Mouse (Mus musculus) embryonic fibroblast, embryonic 13.5 days (primary cell): ENCODE measurements around the gene Cyp2j6. TPM values are rescaled to one million over a fixed set of nuclear protein-coding genes. Genes with fewer than 3 reads are reported as not detected.
A peak's percentile ranks its signal among the peaks of the same experiment; 100 is the strongest.
"Not testable (repeated sequence)": the region's sequence is repeated elsewhere in the genome, so short reads cannot be mapped to it uniquely, and the experiment has no call there.

ENCODE experiments used
- H3K27ac ChIP-seq: 2 replicates; pipeline ENCODE4 v1.5.1; 2012; ENCODE audit warnings: low read length, control low read depth, inconsistent platforms; ENCODE audit not compliant: insufficient read depth
- H3K4me1 ChIP-seq: 2 replicates; pipeline ENCODE4 v1.6.1; 2011; ENCODE audit warnings: low read length; ENCODE audit not compliant: control insufficient read depth, insufficient read depth
- H3K4me3 ChIP-seq: 2 replicates; pipeline ENCODE4 v1.5.1; 2011; ENCODE audit warnings: mild to moderate bottlenecking, control low read depth, low read length; ENCODE audit not compliant: insufficient read depth
- CTCF ChIP-seq: IDR thresholded peaks from 2 replicates; pipeline ENCODE4 v1.5.1; 2011; ENCODE audit warnings: mild to moderate bottlenecking, control low read depth, low read length, moderate library complexity, borderline replicate concordance; ENCODE audit not compliant: insufficient read depth
- POLR2A ChIP-seq: IDR thresholded peaks from 2 replicates; pipeline ENCODE4 v1.6.1; 2011; ENCODE audit warnings: low read depth, mild to moderate bottlenecking, control low read depth, low read length, moderate library complexity
- polyA plus RNA-seq: library from polyadenylated mRNA; stranded (reverse); fragments of >200 nt; gene quantifications from 2 replicates; pipeline ENCODE4 v1.2.4, GENCODE M21; 2011; ENCODE audit warnings: low read depth; ENCODE audit not compliant: missing spikeins, insufficient read length

Cyp2j6 gene
- polyA plus RNA-seq, result 12.3 and 13.2 TPM in 2 replicates

DNA sequence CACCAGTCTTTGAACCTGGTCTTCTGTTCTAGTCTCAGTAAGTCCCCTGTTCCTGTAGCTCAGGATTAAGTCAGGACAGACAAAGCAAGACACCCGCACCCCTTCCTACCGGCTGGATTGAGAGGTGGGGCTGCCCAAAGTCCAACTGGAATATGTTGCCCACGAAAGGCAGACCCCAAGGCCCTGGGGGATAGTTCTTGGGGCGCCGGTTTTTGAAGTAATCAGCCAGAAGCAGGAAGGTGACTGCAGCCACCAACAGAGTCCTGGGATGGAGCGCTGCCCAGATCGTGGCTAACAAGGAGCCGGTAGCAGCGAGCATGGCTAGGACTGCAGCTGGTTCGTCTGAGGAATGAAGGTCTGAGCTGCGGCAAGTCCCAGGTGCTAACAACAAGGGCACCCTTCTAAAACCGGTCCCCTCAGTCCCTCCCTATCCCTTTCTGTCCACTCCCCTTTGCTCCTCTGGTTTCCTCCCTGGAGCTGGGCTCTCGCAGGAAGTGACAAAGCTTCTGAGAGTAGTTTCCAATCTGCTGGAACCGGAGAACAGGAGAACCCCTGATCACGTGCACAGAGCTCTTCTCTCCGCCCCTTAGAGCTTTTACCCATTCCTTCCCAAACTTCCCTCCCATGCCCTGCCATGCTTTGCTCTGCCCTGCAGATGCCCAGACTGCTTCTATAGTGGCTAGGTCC is at the start of gene Cyp2j6:
Gene Cyp2j6, minus strand, starts transcription at position 529 of the 687 bp plus-strand sequence.
- peak within 1 kb of the TSS; percentile 68 for H3K4me3 ChIP-seq
- peaks cover 2% of the 10 kb centered on the region for H3K4me1 ChIP-seq
- TF ChIP-seq CTCF, result no peak
- peak; percentile 84 for TF ChIP-seq POLR2A
- no peak within 1 kb of the TSS for H3K27ac ChIP-seq

DNA sequence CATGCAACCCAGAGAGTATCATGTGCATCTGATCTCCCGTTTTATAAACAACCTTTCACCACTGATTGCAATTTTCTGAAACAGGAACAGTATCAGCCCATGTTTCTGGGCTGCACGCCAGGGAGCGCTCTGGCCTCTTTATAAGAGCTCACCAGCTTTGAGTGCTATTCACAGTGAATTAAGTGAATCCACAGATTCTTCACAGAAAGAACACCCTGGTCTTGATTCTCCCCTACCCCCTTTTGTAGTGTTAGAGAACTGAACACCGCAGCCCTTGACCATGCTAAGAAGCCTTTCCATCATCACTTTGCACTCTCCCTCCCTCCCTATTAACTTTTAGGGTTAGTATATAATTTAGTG is 38.3 kb upstream of the Cyp2j6 start:
- Histone ChIP-seq H3K27ac (no peak overlapping the region), H3K4me3 (no peak overlapping the region), H3K4me1 (no peaks in the 10 kb centered on the region)
- TF ChIP-seq CTCF (no peak), POLR2A (no peak)

DNA sequence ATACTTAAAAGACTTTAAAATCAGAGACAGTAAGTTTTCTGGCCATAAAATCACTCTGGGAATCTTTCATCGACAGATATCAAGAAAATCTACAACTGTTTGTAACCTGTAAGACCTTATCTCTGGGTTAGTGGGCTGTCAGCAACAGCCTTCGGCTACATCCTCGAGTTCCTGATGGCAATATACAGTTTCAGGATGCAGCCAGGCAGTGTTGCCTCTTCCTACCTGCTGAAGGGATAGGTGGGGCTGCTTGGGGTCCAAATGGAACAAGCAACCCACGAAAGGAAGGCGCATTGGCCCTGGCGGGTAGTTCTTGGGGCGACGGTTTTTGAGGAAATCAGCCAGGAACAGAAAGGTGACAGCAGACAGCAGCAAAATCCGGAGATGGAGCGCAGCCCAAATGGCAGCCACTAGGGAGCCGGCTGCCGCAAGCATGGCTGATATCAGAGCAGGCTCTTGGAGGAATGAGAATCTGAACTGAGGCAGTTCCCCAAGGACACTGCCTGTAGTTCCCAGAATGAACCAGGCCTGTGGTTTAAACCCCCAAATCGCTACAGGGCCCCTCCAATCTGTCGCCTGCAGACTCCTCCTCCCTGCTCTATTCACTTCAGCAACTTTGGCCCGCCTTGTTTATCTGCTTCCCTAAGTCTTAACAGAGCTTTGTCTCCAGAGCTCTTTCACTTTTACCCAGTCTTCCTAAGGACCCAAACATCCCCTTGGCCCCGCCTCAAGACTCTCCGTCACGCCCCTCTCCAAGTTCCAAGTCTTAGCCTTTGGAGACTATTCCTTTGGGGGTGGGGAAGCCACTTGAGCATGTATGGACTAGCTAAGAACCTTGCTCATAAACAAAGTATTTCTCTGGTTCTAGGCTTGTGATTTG is 37.7 kb upstream of the Cyp2j6 start, which contains the start of gene Cyp2j9:
Gene Cyp2j9, minus strand, starts transcription at position 668 of the 880 bp plus-strand sequence.
- TF ChIP-seq CTCF (no peak), POLR2A (peak; percentile 25; the same call in 1 of the 2 replicates)
- Histone ChIP-seq H3K4me1 (no peaks in the 10 kb centered on the region), H3K4me3 (peak within 1 kb of the TSS; percentile 29), H3K27ac (peak within 1 kb of the TSS; percentile 28; the same call in 1 of the 2 replicates)

DNA sequence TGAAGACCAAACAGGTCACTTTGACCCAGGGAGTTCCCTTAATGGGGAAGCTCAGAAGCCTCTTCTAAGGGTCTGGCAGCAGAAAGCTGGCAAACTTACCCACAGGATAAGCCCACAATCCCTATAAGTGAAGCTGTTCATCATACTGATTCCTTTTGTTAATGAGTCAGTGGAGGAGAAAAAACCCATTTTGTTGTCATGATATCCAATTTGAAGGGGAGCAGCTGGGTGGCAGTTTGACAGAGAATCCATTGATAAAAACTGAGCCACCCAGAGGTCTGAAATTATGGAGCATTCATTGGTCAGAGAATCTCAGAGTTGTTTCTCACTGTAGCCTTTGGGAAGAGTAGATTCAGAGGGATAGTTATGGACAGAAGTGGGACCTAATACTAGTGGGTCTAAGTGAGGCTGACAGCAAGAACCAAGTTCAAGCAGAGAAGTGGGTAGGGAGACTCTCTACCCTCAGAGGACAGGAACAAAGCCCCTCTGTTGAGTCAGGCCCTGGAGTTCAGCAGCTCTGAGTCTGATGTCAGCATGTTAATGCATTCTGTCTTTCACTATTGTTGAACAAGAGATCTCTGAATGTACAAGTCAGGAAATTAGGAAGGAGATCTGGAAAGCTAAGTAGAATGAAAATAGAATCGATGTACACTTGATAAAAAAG is 28.1 kb upstream of the Cyp2j6 start:
- H3K27ac ChIP-seq, result no peak overlapping the region
- no peaks in the 10 kb centered on the region for H3K4me1 ChIP-seq
- TF ChIP-seq CTCF (no peak), POLR2A (no peak)
- no peak overlapping the region for H3K4me3 ChIP-seq

DNA sequence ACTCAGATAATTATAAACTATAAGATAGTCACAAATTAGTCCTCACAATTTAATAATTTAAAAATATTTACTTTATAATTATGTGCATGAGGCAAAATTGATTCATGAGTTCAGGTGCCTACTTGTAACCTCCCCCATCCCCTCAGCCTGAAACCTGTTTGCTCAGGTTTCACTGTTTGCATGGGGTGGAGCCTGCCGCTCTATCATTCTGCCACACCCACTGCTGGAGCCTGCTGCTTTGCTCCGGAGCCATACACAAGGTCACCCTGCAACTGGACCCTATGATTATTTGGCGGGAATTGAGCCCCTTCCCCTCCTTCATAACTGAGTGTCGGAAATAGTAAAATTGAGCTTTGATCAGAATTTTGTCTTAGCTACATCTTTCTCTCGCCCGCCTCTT is 26.9 kb upstream of the Cyp2j6 start:
- not testable (repeated sequence) for H3K4me3 ChIP-seq, H3K27ac ChIP-seq, H3K4me1 ChIP-seq

DNA sequence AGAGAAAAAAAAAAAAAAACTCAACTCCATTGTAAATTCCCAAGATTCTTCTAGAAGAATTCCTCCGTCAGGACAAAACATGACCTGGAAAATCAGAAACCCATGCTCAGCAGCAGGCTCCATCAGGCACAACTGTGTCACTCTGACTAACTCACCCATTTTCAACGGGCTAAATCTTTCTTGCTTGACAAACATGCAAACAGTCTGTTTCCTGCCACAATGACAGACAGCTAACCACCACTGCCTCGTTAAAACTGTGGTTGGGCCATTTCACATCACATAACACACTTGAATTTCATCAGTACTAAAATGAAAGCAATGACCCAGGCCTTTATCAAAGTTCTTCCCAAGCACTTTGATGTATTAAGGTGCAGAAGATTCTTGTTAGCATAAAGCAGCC is 16.0 kb upstream of the Cyp2j6 start:
- Histone ChIP-seq H3K27ac (no peak overlapping the region), H3K4me1 (no peaks in the 10 kb centered on the region), H3K4me3 (no peak overlapping the region)
- no peak for TF ChIP-seq CTCF
- no peak for TF ChIP-seq POLR2A

DNA sequence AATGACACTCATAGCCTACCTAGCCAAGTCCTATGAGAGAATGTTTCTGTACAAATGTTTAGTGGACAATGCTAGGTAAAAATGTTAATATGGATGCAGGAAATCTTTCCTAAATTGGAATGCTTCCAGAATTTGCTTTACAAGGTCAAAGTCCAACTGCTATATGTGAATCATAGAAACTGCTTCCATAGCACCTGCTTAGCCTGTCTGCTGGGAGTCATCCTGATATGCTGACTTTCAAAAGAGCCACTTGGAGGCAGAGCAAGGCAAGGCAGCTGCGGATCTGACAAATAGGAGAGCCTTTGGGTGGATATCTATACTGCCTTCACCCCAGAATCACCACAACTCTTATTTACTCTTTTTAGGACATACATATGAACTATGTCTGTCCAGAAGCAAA is 14.5 kb upstream of the Cyp2j6 start:
- TF ChIP-seq CTCF (no peak), POLR2A (no peak)
- no peak overlapping the region for H3K4me3 ChIP-seq
- no peaks in the 10 kb centered on the region for H3K4me1 ChIP-seq
- H3K27ac ChIP-seq, result no peak overlapping the region

DNA sequence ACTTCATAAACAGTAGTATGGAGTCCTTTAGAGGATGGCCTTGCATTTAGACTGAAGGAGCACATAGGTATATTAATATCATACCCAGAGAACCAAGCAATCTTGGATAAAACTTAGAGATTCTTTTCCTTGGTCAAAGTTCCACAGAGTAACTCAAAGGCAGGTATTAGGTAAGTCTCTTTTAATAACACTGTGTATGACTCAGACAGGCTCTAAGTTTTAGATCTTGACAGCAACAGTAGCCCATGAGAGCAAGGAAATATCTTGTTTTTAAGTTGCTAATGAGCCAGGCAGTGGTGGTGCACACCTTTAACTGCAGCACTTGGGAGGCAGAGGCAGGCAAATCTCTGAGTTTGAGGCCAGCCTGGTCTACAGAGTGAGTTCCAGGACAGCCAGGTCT is 12.3 kb upstream of the Cyp2j6 start:
- TF ChIP-seq POLR2A (no peak), CTCF (no peak)
- no peak overlapping the region for H3K4me3 ChIP-seq
- no peaks in the 10 kb centered on the region for H3K4me1 ChIP-seq
- H3K27ac ChIP-seq, result no peak overlapping the region

DNA sequence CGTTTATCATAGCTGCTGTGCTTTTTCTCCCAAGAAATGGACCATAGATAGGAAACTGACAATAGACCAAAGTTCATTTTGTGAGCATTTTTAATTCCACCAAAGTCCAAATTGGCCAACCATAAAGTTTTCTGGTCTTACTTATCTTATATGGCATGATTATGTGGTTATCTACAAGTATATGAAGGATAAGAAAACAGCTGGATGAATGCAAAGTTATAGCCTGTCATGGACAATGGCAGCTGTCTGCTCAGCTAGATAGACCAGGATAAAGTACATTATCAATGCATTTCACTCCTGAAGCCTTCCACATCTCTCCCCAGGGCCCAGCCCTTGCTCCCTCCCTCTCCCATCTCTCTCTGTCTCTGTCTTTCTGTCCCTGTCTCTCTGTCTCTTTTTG is 7.0 kb upstream of the Cyp2j6 start:
- Histone ChIP-seq H3K4me1 (no peaks in the 10 kb centered on the region), H3K27ac (no peak overlapping the region), H3K4me3 (no peak overlapping the region)
- no peak for TF ChIP-seq POLR2A
- no peak for TF ChIP-seq CTCF

DNA sequence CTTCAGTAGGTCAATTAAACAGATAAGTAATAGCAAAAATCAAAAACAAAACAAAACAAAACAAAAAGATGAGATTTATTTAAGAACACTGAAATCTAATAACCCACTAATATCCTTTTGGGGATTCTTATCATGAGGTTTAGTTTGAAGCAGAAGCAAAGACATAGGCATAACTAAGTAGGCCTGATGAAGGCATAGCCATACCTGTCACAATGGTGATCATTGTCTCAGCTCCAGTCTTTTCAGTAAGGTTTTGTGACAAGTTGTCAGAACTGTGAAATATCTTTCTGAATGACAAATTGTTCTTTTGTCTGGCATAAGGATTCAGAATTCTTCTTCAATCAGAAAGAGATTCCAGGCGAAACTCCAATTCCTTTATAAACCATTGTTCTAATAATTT is 6.3 kb upstream of the Cyp2j6 start:
- Histone ChIP-seq H3K4me3 (no peak overlapping the region), H3K27ac (no peak overlapping the region)

More for the DNA sequence above, 6.3 kb upstream of the Cyp2j6 start:
- no peak for TF ChIP-seq POLR2A
- TF ChIP-seq CTCF, result no peak
- H3K4me1 ChIP-seq, result no peaks in the 10 kb centered on the region
